Mouse (Mus musculus): ENCODE measurements around the gene Nek3.

Gene Nek3

GRCm38 (mm10) chr8:22143764-22144491, 22.3 kb downstream of the Nek3 start:
- no peak for DNase-seq (ENCODE audit: low spot score in 2 of 2)

GRCm38 (mm10) chr8:22142592-22142991, 23.6 kb downstream of the Nek3 start:
- no peak for DNase-seq (ENCODE audit: low spot score in 2 of 2)

- DNase-seq (ENCODE audit: low spot score in 2 of 2), result no peak
These were observed 24.3 kb downstream of the Nek3 start for GRCm38 (mm10) chr8:22141836-22142385.

- peak; percentile 21 to 25 for DNase-seq (ENCODE audit: low spot score in 2 of 2)
These were observed 29.8 kb downstream of the Nek3 start for GRCm38 (mm10) chr8:22136462-22136861.

- no peak for DNase-seq (ENCODE audit: low spot score in 2 of 2)
These were observed 31.5 kb downstream of the Nek3 start for GRCm38 (mm10) chr8:22134750-22135135.

GRCm38 (mm10) chr8:22134078-22134749, 32.0 kb downstream of the Nek3 start:
- no peak for DNase-seq (ENCODE audit: low spot score in 2 of 2)

GRCm38 (mm10) chr8:22132062-22132461, 34.2 kb downstream of the Nek3 start:
- no peak for DNase-seq (ENCODE audit: low spot score in 2 of 2)

GRCm38 (mm10) chr8:22124220-22125152, 41.7 kb downstream of the Nek3 start, which contains the start of gene Nek5:
TSS of gene Nek5 (minus strand) at chr8:22125053.
- no peak for DNase-seq (ENCODE audit: low spot score in 2 of 2)

GRCm38 (mm10) chr8:22107020-22107419, 59.2 kb downstream of the Nek3 start:
- no peak for DNase-seq (ENCODE audit: low spot score in 2 of 2)

GRCm38 (mm10) chr8:22091568-22091967, 74.7 kb downstream of the Nek3 start:
- no peak for DNase-seq (ENCODE audit: low spot score in 2 of 2)

GRCm38 (mm10) chr8:22089226-22089625, 77.0 kb downstream of the Nek3 start:
- DNase-seq (ENCODE audit: low spot score in 2 of 2), result no peak

GRCm38 (mm10) chr8:22079313-22080007, 86.8 kb downstream of the Nek3 start:
- DNase-seq (ENCODE audit: low spot score in 2 of 2), result no peak

Measured in left cerebral cortex, adult 9 months (tissue).